Mouse (Mus musculus): Measurements from ENCODE around the gene Fut1.
"Not testable (repeated sequence)": the region's sequence is repeated elsewhere in the genome, so short reads cannot be mapped to it uniquely, and the experiment has no call there.

Fut1 gene

DNA sequence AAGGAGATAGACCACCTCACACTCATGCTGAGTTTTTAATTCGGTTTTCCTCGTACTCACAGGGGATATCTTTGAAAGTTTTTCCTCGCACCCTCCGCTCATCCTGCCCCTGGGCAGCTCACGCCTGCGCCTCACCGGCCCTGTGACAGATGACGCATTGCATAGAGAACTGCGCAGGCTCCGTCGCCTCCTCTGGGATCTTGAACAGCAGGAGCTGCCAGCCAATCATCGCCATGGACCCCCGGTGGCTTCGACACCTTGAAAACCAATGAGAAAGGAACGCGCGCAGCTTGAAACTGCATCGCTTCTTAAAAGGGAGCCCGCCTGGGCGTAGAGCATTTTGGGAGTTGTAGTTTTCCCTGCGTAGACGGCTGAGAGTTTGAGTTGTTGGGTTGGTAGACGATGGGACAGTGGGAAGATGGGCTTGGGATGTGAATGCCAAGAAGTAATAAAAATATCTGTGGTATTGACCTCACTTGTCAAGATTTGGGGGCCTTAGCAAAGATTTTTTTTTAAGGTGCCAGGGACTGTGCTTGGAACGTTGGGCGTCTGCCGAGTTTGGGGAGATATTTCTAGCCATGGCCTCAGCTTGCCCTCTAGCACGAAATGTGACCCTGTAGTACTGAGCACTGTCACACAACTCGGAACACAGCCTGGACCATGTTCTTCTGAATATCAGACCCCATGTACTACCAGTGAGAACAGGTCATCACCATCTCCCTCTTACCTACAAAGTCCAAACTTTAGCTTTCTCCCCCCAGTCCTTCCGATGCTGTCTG, 21.7 kb downstream of the Fut1 start:
- no peak for DNase-seq (ENCODE audit: extremely low read depth, low read depth)

DNA sequence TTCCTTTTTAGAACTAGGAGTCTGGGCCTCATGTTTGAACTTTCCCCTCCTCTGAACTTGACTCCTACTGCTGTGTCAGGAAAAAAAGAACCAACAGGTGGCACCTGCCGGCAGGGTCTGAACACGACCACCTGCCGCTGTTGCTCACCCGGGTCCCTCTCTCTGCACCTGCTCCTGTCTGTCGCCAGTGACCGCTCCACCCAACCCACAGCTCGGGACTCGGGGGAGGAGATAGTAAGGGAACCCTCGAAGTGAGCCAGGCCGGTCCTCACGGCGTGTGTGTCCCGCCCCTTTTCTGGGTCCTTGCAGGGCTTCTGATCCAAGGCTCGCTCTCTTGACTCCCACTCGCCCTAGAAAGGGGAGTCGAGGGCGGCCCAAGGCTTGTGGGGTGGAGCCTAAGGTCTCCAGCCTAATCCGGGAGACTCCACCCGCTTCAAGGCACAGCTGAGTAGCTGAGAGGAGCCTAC, 22.5 kb downstream of the Fut1 start, which contains the start of gene Mamstr:
TSS of gene Mamstr (plus strand) at position 417 of the 467 bp plus-strand sequence.
- no peak for DNase-seq (ENCODE audit: extremely low read depth, low read depth)

DNA sequence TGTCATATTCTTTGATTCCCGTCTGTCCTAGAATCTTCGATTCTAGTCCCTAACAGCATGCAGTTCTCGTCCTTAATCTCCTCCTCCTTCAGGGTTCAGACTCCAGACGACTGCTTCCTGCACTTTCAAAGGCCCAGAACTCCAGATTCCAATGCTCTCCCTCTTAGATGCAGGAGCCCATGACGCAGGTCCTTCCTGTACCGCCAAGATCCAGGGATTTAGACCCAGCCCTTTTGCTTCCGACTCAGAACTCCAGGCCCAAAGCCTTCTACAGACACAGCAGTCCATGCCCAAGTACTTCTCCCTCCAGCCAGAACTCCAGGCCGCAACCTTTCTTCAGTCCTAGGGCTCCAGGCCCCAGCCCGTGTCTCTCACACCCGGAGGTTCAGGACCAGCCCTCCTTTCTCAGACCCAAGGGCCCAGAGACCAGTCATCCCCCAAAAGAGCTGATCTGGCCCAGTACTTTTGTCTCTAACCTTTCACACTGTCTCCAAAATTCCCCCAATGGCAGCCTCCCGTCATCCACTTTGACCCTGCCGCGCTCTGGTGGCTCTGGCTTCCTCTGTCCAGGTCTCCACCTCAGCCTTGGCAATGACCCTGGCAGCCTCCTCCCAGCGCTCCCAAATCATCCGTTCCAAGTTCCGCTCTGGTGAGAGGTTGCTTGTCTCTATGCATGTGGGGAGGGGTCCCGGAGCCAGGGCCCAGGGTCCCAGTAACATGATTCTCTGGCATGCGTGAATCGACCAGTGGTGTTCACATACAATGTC, 23.3 kb downstream of the Fut1 start:
- no peak for DNase-seq (ENCODE audit: extremely low read depth, low read depth)

DNA sequence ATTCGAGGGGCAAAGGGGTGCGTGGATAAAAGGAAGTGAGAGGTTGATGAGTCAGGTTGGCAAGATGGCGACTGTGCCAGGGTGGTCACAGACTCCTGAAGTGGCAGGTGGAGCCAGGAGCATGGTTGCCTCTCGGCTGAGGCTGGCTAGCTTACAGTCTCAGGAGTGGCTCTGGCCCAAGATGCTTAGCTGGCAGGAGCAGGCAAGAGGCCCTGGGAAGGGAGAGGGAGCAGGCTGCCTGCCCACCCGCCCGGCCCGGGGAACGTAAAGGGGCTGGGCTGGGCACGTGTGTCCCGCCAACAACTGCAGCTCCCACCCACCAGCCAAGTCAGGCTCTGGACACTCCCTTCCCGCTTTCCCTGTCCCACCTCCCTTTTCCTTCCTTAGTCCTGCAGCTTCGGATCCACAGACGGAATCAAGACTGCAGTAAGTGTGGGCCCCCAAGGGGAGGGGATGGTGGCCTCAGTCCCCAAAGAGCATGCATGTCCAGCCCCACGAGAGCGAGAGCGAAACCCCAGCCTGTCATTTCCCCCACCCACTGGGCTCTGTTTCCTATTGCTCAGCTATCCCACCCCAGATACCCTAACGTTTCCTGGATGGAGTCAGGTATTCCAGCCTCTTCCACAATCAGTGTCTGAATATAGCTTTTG, 24.4 kb downstream of the Fut1 start:
- DNase-seq (ENCODE audit: extremely low read depth, low read depth) = no peak

DNA sequence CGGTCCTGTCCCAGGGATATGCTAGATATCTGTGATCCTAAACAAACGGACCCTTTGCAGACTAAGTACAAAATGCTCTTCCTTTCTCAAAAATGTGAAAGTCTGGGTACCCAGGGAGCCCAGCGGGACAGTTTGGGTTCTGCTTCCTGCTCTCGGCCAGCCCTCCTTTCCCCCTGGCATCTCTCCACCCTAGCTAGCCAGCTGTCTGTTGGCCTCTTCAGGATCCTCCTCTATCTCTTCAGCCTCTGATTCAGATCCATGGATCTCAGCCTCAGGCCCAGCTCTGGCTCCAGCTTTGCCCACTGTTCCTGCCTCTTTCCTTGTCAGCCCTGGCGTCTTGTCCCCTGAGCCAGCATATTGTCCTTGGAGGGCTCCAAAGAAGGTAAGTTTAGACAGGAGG, 25.0 kb downstream of the Fut1 start:
- DNase-seq (ENCODE audit: extremely low read depth, low read depth) = no peak

DNA sequence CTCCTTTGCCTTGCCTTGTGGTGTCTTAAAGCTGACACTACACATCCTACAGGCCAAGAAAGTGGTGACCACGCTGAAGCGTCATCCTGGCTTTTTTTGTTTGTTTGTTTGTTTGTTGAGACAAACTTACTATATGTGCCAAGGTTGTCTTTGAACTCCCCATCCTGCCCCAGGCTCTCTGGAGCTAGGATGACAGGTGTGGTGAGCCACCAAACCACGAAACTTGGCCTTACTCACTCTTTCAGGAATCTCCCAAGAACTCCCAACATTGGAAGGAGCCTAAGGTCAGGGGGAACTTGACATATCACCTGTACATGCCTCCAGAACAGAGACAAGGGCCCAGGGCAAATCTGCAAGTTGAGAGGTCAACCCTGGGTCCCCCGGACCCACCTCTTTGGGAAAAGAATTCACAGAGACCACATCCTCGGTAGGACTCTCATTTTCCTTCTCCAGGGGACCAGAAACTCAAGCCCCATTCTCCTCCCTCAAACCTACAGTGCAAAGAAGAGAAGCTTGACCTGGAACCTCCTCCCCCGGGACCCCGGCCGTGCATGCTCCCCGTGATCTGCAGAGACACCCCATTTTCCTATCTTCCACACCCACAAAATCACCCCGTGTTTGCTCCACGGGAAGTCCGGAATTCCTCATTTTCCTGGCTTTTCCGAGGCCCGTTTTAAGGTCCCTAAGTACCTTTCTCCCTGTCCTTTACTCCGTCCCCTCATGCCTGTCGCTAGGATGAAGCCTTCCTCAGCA, 25.6 kb downstream of the Fut1 start:
- no peak for DNase-seq (ENCODE audit: extremely low read depth, low read depth)

DNA sequence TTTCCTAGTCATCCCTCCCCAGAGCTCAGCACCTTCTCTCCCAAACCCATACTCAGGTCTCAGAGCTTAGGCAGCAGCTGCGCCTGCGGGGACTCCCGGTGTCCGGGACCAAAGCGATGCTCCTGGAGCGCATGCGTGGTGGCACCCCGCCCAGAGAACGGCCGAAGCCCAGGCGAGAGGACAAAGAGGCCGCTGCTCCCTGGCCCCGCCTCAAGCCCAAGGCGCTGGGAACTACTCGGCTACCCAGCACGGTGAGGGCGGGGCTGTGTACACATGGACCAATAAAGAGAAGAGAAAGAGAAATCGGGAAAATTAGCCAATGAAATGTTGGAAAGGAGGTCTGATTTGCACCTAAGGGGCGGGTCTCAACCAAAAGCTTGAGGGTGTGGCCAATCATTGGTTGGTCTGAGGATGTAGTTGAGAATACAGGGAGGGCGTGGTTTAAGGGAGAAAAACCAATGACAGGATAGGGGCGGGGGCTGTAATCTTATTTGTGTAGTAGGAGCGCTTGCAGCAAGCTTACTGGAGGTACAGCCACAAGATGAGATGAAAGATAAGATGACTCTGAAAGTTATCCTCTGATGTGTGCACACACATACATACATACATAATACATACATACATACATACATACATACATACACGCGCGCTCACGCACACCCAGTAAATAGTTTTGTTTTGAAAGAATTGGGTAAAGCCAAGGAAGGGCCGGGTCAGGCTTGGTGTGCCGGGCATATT, 26.5 kb downstream of the Fut1 start:
- DNase-seq (ENCODE audit: extremely low read depth, low read depth) = peak; percentile 96

DNA sequence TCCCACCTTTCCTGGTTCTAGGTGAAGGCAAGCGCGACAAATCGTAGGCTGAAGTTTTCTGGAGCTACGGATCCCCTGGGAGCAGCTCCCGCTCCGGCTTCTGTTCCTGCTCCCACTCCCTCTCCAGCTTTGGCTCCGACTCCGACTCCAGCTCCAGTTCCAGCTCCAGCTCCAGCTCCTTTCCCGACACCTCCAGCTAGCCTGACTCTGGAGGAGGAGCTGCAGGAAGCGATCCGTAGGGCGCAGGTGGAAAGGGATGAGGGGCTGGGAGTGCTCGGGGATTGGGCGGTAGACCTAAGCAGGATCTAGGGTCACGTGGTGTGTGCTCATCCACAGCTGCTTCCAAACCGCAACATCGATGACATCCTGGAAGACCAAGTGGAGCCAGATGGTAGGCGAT, 27.1 kb downstream of the Fut1 start:
- no peak for DNase-seq (ENCODE audit: extremely low read depth, low read depth)

DNA sequence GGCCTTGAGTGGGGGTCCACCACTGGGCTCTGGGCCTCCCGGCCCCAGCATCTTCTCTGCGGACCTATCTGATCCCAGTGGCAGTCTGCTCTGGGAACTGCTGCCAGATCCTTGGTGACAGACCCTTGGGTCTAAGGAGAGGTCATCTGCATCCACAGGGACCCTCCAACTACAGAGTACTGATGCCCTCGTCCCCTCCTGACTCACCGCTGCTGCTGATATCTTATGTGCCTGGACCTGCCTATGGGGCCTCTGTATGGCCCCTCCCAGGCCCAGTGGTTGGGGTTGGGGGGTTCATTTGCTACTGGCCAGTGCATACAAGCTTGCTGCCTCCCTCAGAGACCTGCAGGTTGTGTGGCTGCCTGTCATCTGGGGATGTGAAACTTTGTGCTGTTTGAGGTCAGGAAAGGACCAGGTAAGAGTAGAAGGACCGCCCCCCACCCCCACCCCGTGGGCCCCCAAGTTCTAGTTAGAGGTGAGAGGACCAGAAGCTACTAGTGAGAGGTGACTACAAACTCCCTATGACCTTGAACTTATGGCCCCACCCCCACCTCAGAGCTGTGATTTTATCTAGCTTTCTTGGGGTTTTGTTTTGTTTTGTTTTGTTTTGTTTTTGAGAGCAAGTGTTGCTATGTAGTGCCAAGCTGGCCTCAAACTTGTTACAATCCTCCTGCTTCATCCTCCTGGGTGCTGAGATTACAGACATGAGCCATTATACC, 27.9 kb downstream of the Fut1 start:
- no peak for DNase-seq (ENCODE audit: extremely low read depth, low read depth)

DNA sequence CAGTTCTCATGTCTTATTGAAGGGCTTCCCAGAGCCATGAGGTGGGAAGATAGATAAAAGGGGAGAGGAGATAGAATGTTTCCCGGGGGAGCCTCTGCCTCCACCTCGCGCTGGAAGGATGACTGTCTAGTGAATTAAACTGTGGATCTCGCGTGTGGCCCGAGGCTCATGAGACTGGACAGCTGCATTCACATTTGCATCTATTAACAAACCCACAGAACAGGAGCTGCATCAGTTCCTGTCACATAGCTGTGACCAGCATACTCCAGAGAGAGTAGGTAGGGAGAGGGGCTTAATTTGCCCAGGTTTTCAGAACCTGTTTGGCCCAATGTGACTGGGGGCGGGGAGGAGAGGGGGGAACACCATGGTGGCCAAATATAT, 28.5 kb downstream of the Fut1 start:
- DNase-seq (ENCODE audit: extremely low read depth, low read depth) = no peak

DNA sequence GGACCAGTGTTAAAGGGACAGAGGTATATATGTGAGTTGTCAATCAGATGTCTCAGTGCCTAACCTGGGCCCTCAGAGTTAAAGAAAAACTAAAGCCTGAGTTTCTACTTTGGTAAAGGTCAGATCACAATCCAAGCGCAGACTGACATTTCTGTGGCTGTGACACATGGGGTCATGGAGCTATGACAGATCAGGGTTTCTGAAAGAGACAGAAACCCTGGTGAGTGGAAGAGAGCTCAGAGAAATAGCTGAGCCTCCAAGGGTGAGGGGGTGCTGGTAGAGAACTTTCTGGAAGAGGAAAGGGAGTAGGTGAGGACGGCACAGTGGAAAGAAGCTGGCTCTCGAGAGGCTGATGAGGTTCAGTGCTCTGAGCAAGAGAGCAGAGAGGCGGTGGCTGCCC, 29.6 kb downstream of the Fut1 start:
- DNase-seq (ENCODE audit: extremely low read depth, low read depth) = no peak

DNA sequence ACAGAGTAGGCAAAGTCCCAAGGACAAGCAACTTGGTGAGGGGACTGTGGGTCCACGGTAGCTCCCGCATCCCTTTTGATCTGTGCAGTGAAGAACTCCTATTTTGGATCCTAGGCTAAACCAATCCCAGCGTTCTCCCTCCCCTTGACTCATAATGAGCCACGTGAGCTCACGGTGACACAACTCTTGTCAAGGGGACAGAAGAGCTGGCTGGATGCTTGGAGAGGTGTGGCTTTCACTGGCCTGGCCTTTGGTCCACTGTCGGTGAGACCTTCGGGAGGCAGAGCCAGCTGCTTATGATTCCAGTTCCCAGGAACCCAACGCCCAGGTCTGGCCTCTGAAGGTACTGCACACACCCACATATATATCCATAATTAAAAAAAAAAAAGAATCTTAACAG, 32.3 kb downstream of the Fut1 start:
- no peak for DNase-seq (ENCODE audit: extremely low read depth, low read depth)

DNA sequence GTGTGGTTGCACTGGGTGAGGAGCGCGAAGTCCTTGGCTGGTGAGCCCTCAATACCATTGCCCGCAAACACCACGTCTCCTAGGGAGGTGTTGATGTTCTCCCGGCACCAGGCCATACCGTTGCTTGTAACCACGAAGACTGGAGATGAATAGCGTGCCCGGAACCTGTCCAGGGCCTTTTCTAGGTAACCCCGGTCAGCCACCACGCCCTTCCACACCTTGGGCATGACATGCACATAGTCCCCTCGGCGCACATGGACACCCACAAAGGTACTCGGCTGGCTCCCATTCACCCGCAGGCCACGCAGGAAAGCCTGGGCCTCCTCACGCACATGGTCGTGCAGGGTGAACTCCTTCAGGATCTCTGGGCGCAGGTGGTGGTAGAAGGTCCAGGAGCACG, 33.4 kb downstream of the Fut1 start:
- DNase-seq (ENCODE audit: extremely low read depth, low read depth) = not testable (repeated sequence)

DNA sequence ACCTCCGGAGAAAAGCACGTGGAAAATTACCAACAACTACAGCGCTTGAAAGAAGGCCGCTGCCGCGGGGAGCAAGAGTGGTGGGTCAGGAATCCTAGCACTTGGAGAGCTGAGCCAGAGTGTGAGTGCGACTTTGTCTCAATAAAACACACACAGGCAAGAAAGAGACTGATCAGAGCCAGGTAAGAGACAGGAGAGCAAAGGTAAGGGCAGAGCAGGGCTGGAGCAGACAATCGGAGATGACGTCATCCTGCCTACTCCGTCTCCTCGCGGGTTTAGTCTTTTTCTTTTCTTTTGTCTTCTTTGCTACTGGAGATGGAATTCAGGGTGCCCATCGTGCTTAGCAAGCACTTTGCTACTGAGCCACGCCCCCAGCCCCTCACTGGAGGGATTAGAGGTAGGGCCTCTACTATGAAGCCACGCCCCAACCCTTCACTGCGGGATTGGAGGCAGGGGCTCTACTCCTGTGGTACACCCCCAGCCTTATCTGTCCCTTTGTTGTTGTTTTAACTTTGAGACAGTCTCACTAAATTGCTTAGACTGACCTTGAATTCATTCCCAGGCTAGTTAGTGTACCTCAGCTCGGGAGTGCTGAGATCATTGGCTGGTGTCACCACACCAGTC, 37.4 kb downstream of the Fut1 start:
- DNase-seq (ENCODE audit: extremely low read depth, low read depth) = no peak

DNA sequence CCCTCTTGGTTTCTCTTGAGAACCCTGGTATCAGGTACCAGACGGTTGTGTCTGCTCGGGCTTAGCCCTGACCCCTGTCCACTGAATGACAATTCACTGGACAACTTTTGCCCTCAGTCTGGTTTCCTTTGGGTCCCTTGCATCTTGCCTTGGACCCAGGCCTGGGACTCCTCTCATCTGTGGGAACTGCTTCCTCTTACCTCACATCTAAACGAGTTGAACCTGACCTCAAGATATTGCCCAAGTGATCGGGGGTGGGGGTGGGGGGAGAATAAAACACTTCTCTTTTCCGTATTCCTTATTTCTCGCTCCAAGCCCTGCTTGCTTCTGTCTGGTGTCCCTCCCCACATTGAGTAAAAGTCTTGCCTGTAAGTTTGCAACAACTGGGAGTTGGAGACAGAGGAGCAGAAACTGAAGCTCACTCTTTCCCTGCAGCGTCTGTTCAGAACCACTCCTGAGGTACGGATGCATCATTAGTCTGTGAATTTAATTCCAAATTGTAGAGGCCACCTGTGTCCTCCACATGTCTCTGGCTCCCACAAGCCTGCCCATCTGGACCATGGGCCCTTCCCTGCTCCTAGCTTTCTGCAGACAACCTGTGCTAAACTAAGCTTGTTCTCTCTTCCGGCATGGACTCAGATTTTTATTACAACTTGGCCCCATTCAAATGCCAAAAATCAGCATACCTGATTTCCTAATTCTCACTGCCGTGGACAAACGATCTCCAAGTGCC, 43.8 kb downstream of the Fut1 start:
- no peak for DNase-seq (ENCODE audit: extremely low read depth, low read depth)

DNA sequence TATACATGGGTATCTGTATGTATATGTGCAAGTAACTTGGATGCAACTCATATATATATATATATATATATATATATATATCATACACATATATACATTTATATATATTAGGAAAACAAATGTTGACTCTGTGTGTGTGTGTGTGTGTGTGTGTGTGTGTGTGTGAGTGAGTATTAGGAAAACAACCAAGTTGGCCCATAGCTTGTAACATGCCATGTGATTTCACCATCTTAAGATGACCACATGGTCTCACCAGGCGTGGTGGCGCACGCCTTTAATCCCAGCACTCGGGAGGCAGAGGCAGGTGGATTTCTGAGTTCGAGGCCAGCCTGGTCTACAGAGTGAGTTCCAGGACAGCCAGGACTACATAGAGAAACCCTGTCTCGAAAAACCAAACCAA, 44.6 kb downstream of the Fut1 start:
- DNase-seq (ENCODE audit: extremely low read depth, low read depth) = not testable (repeated sequence)

DNA sequence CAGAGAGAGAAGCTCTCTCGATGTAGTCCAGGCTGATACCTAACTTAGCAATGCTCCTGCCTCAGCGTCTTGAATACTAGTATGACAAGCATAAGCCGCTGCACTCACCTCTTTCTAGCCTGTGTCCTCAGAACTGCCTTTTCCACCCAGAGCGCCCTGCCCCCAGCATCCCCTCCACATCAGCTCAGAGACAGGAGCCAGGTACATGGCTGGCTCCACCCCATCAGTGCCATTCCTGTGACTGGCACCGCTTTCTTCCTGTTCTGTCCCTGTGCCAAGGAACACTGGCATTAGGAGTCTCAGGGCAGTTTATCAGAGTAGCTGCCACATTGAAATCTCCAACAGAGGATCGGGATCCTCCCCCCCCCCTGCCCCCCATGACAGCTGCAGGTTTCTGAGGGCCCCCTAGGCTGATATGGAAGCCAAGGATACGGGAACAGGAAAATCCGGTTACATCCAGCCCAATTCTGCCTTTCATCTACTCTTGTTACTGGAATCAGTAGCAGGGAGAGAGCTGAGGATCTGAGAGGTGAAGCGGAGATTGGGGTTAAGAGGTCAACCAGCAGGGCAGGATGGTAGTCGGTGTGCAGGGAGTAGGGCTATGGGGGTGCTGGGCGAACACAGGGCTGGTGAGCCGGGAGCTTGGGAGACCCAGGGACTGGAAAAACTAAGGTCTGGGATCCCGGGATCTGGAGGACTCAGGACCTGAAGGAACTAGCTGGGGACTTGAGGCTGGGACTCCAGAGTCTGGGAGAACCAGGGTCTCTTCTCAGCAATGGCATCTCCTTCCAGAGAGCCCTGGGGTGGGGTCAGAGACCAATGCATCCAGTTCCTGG, 48.4 kb downstream of the Fut1 start:
- DNase-seq (ENCODE audit: extremely low read depth, low read depth) = no peak

DNA sequence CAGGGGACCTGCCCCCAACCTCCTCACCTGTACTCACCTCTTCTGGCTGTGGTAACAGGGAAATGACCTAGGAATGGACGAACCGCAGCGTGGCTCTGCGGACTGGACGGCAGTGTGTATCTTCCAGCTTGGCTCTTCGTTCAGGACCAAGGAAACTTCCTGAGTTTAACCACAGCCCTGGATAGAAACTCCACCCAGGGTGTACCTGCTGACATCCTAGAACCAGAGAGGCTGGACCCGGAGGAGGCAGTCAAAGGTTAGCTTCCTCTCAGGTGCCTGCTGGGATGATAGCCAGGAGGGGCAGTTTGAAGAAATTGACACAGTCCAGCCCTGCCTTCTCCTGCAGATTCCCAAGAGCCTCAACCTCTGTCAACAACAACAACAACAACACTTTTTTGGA, 49.1 kb downstream of the Fut1 start, which contains the start of gene Fut2:
TSS of gene Fut2 (minus strand) at position 234 of the 400 bp plus-strand sequence.
- DNase-seq (ENCODE audit: extremely low read depth, low read depth) = no peak
